In genomic region chr3:41949404-41949803, GRCm38 (mm10) we compare ENCODE assay signal across 27 mouse cellular contexts.
A peak's percentile ranks its signal among the peaks of the same experiment; 100 is the strongest.
DNase-seq lines count a peak whose midpoint lies in the region; ATAC-seq lines count a peak whose summit lies in the region.
"Had no signal": no experiment of that assay in that cellular context is flagged by ENCODE, and none has a peak within 500 bp of the region (broad histone marks: within the 10 kb centered on the region; RNA-seq: fewer than 3 reads in every experiment).

No protein-coding gene starts in this region.

- no peaks in the 10 kb centered on the region for H3K4me1 ChIP-seq in limb, embryonic 11.5 days (ENCODE audit: control insufficient read depth, insufficient read depth, low read length)
- H3K4me1 ChIP-seq in limb, embryonic 10.5 days: peaks cover 19% of the 10 kb centered on the region
- peaks cover 7% of the 10 kb centered on the region; the same call in 1 of the 2 replicates for H3K4me1 ChIP-seq in limb, embryonic 12.5 days (replicated peaks)
- H3K4me1 ChIP-seq: embryonic facial prominence, embryonic 12.5 days; embryonic facial prominence, embryonic 15.5 days; heart, embryonic 10.5 days; heart, embryonic 13.5 days had no signal

- H3K9ac ChIP-seq in limb, embryonic 11.5 days (ENCODE audit: low read length): no peak overlapping the region
- no peak overlapping the region for H3K9ac ChIP-seq in limb, embryonic 12.5 days (replicated peaks)
- H3K9ac ChIP-seq: embryonic facial prominence, embryonic 12.5 days; embryonic facial prominence, embryonic 15.5 days; forebrain, postnatal 0 days; heart, embryonic 13.5 days; hindbrain, embryonic 12.5 days had no signal

- peak; percentile 17 for DNase-seq in embryo, embryonic 11.5 days (ENCODE audit: low read depth, low spot score)
- DNase-seq in embryo, embryonic 10 days (ENCODE audit: low spot score): no peak
- DNase-seq in limb, embryonic 11.5 days (ENCODE audit: low spot score): peak; percentile 51
- DNase-seq in limb, embryonic 10.5 days (ENCODE audit: low spot score): no peak
- DNase-seq in spleen, postnatal 4 days (ENCODE audit: low spot score in 2 of 2): no peak
- DNase-seq: adrenal gland, postnatal 10 days; adrenal gland, postnatal 36 days; B cell, adult 2 months; cerebellum, adult 18-20 months; cerebellum, adult 9-10 months; cerebellum, postnatal 14 days; forebrain, postnatal 0 days; gastrocnemius, postnatal 36 days; heart, adult 2 months; heart, postnatal 14 days; heart, postnatal 4 days had no signal

- ATAC-seq in limb, embryonic 11.5 days (ENCODE audit: insufficient number of reproducible peaks, low FRiP score, low TSS enrichment, low read depth): peak; percentile 70; the same call in 1 of the 2 replicates
- ATAC-seq in limb, embryonic 12.5 days (ENCODE audit: insufficient number of reproducible peaks, insufficient read depth, low FRiP score, low TSS enrichment, low read depth): peak; percentile 37; the same call in 1 of the 2 replicates
- ATAC-seq: forebrain, embryonic 14.5 days; forebrain, postnatal 0 days; intestine, postnatal 0 days; Patski had no signal

- no peaks in the 10 kb centered on the region for H3K36me3 ChIP-seq in limb, embryonic 11.5 days (ENCODE audit: control insufficient read depth, insufficient read depth, low read length)
- H3K36me3 ChIP-seq in limb, embryonic 10.5 days: no peaks in the 10 kb centered on the region
- no peaks in the 10 kb centered on the region for H3K36me3 ChIP-seq in limb, embryonic 12.5 days
- H3K36me3 ChIP-seq: embryonic facial prominence, embryonic 12.5 days; embryonic facial prominence, embryonic 15.5 days; G1E; heart, embryonic 10.5 days; heart, embryonic 13.5 days; hindbrain, embryonic 12.5 days had no signal

- no peak overlapping the region for H3K4me3 ChIP-seq in limb, embryonic 11.5 days (ENCODE audit: low read depth, low read length)
- H3K4me3 ChIP-seq in limb, embryonic 10.5 days: no peak overlapping the region
- H3K4me3 ChIP-seq in limb, embryonic 12.5 days (replicated peaks): no peak overlapping the region
- H3K4me3 ChIP-seq: embryonic facial prominence, embryonic 12.5 days; embryonic facial prominence, embryonic 15.5 days; heart, adult 2 months; heart, embryonic 10.5 days; heart, embryonic 13.5 days; hindbrain, embryonic 12.5 days had no signal

- 48% methylated on average over 2 of the region's 2 CpGs for WGBS in limb, embryonic 11.5 days
- 76% methylated on average over 2 of the region's 2 CpGs for WGBS in limb, embryonic 10.5 days
- WGBS in limb, embryonic 12.5 days: 46% methylated on average over 2 of the region's 2 CpGs

- H3K9me3 ChIP-seq in limb, embryonic 11.5 days (ENCODE audit: control insufficient read depth, low read length): no peaks in the 10 kb centered on the region
- H3K9me3 ChIP-seq in limb, embryonic 10.5 days (replicated peaks): no peaks in the 10 kb centered on the region
- no peaks in the 10 kb centered on the region for H3K9me3 ChIP-seq in limb, embryonic 12.5 days
- H3K9me3 ChIP-seq: embryonic facial prominence, embryonic 12.5 days; embryonic facial prominence, embryonic 15.5 days; G1E; heart, embryonic 10.5 days; heart, embryonic 13.5 days; hindbrain, embryonic 12.5 days had no signal

- H3K27me3 ChIP-seq in limb, embryonic 11.5 days (ENCODE audit: control insufficient read depth, insufficient read depth, low read length): no peaks in the 10 kb centered on the region
- no peaks in the 10 kb centered on the region for H3K27me3 ChIP-seq in limb, embryonic 10.5 days (ENCODE audit: low read depth, poor library complexity, severe bottlenecking)
- no peaks in the 10 kb centered on the region for H3K27me3 ChIP-seq in limb, embryonic 12.5 days
- H3K27me3 ChIP-seq: CH12.LX; embryonic facial prominence, embryonic 12.5 days; embryonic facial prominence, embryonic 15.5 days; hindbrain, embryonic 12.5 days had no signal

- H3K27ac ChIP-seq in limb, embryonic 11.5 days (replicated peaks; ENCODE audit: low read depth, low read length): no peak overlapping the region
- no peak overlapping the region for H3K27ac ChIP-seq in limb, embryonic 10.5 days
- H3K27ac ChIP-seq in limb, embryonic 12.5 days: no peak overlapping the region
- H3K27ac ChIP-seq: embryonic facial prominence, embryonic 12.5 days; embryonic facial prominence, embryonic 15.5 days; heart, adult 2 months; heart, embryonic 10.5 days; heart, embryonic 13.5 days; hindbrain, embryonic 12.5 days had no signal

- no peak overlapping the region for H3K4me2 ChIP-seq in limb, embryonic 11.5 days (ENCODE audit: low read depth, severe bottlenecking)
- H3K4me2 ChIP-seq in limb, embryonic 12.5 days: no peak overlapping the region
- H3K4me2 ChIP-seq: embryonic facial prominence, embryonic 12.5 days; embryonic facial prominence, embryonic 15.5 days; heart, embryonic 13.5 days; hindbrain, embryonic 12.5 days had no signal

Comparison
In these comparisons a context has a peak if more than half of its experiments do, and no peak if none do; other contexts are left out.
1. DNase-seq: peak in embryo, embryonic 11.5 days (single experiment) and limb, embryonic 11.5 days (single experiment); none in embryo, embryonic 10 days (single experiment), limb, embryonic 10.5 days (single experiment) and spleen, postnatal 4 days (0 of 2).